Comparison of ENCODE assay signal across 19 mouse cellular contexts in genomic region chr1:89058011-89058410, GRCm38 (mm10). TPM values are rescaled to one million over a fixed set of nuclear protein-coding genes. Genes with fewer than 3 reads are reported as not detected.
A peak's percentile ranks its signal among the peaks of the same experiment; 100 is the strongest.
DNase-seq lines count a peak whose midpoint lies in the region; ATAC-seq and TF ChIP-seq lines count a peak whose summit lies in the region.
"Had no signal": no experiment of that assay in that cellular context is flagged by ENCODE, and none has a peak within 500 bp of the region (broad histone marks: within the 10 kb centered on the region; RNA-seq: fewer than 3 reads in every experiment).

No protein-coding gene starts in this region.

- no peak overlapping the region for H3K27ac ChIP-seq in heart, postnatal 0 days (ENCODE audit: low read depth)
- no peak overlapping the region for H3K27ac ChIP-seq in liver, adult 2 months (replicated peaks; ENCODE audit: insufficient read depth, low read depth, low read length)
- H3K27ac ChIP-seq: forebrain, embryonic 10.5 days; heart, embryonic 15.5 days; hindbrain, embryonic 10.5 days; limb, embryonic 15.5 days; stomach, embryonic 15.5 days had no signal

- TF ChIP-seq CTCF in heart, postnatal 0 days (IDR thresholded peaks at IDR 0.05; ENCODE audit: low read depth), result peak; percentile 17; the same call in 1 of the 2 replicates
- TF ChIP-seq CTCF in liver, adult 2 months (IDR thresholded peaks at IDR 0.05; ENCODE audit: low read depth, low read length), result peak; percentile 29; the same call in 1 of the 2 replicates
- peak; percentile 67 for TF ChIP-seq CTCF in E14TG2a.4 (conservative IDR thresholded peaks at IDR 0.05; ENCODE audit: low read length)

- TF ChIP-seq POLR2A in liver, adult 2 months (IDR thresholded peaks at IDR 0.05; ENCODE audit: extremely low read depth, insufficient read depth, low read length), result no peak

- H3K27me3 ChIP-seq in heart, postnatal 0 days (ENCODE audit: control insufficient read depth, insufficient read depth, low read length), result no peaks in the 10 kb centered on the region
- H3K27me3 ChIP-seq in liver, adult 2 months (ENCODE audit: control insufficient read depth, insufficient read depth, low read length), result no peaks in the 10 kb centered on the region
- H3K27me3 ChIP-seq in E14TG2a.4 (ENCODE audit: insufficient read depth, low read length), result no peaks in the 10 kb centered on the region
- H3K27me3 ChIP-seq: heart, embryonic 15.5 days; limb, embryonic 15.5 days; stomach, embryonic 15.5 days had no signal

- intact Hi-C loops in heart, postnatal 10 days (cut with DNase I), result no loop called here

- H3K4me2 ChIP-seq in heart, postnatal 0 days (ENCODE audit: low read depth, low read length), result no peak overlapping the region
- H3K4me2 ChIP-seq: heart, embryonic 15.5 days; limb, embryonic 15.5 days; stomach, embryonic 15.5 days had no signal

- no peaks in the 10 kb centered on the region for H3K79me2 ChIP-seq in liver, adult 2 months (ENCODE audit: control insufficient read depth, insufficient read depth, low read length)

- no peak for DNase-seq in heart, postnatal 0 days (ENCODE audit: low spot score)
- DNase-seq in heart, postnatal 10 days, result no peak
- no peak for DNase-seq in liver, adult 2 months (ENCODE audit: extremely low read depth, low read depth, low spot score)
- no peak for DNase-seq in liver
- peak; percentile 72 for DNase-seq in R1 (ENCODE audit: low read depth, low spot score)
- no peak for DNase-seq in adrenal gland, postnatal 10 days
- DNase-seq: B cell, adult 2 months; cerebellum, adult 2 months; cerebellum, postnatal 36 days; gastrocnemius, postnatal 10 days; midbrain, embryonic 14.5 days; thymus, adult 2 months had no signal

- TF ChIP-seq EP300 in heart, postnatal 0 days (IDR thresholded peaks at IDR 0.05; ENCODE audit: low read depth), result no peak

- H3K9me3 ChIP-seq in heart, postnatal 0 days (replicated peaks; ENCODE audit: control insufficient read depth, low read length), result peaks cover 5% of the 10 kb centered on the region; the same call in 1 of the 2 replicates
- peaks cover 22% of the 10 kb centered on the region for H3K9me3 ChIP-seq in E14TG2a.4 (ENCODE audit: low read length)
- H3K9me3 ChIP-seq: limb, embryonic 15.5 days had no signal

- WGBS in heart, postnatal 0 days, result 92% methylated on average over 1 of the region's 1 CpGs
- 100% methylated on average over 1 of the region's 1 CpGs for WGBS in liver, adult 2 months

- no peak for ATAC-seq in heart, postnatal 0 days (ENCODE audit: insufficient read depth, low read depth)

- H3K9ac ChIP-seq in heart, postnatal 0 days (replicated peaks; ENCODE audit: low read depth, low read length), result no peak overlapping the region
- H3K9ac ChIP-seq in liver, adult 2 months (ENCODE audit: low read depth, low read length), result no peak overlapping the region
- H3K9ac ChIP-seq: heart, embryonic 15.5 days; limb, embryonic 15.5 days; stomach, embryonic 15.5 days had no signal

- H3K4me1 ChIP-seq in heart, postnatal 0 days (ENCODE audit: control insufficient read depth, insufficient read depth), result no peaks in the 10 kb centered on the region
- no peaks in the 10 kb centered on the region for H3K4me1 ChIP-seq in liver, adult 2 months (ENCODE audit: control insufficient read depth, insufficient read depth, low read length)
- peaks cover 7% of the 10 kb centered on the region for H3K4me1 ChIP-seq in E14TG2a.4 (replicated peaks; ENCODE audit: low read depth, low read length)
- H3K4me1 ChIP-seq: forebrain, embryonic 10.5 days; hindbrain, embryonic 10.5 days; limb, embryonic 15.5 days had no signal

- H3K36me3 ChIP-seq in heart, postnatal 0 days (replicated peaks; ENCODE audit: control insufficient read depth, insufficient read depth, low read length), result no peaks in the 10 kb centered on the region
- no peaks in the 10 kb centered on the region for H3K36me3 ChIP-seq in liver, adult 2 months (ENCODE audit: control insufficient read depth, insufficient read depth, low read length)
- no peaks in the 10 kb centered on the region for H3K36me3 ChIP-seq in E14TG2a.4 (ENCODE audit: insufficient read depth, low read length)
- H3K36me3 ChIP-seq: forebrain, embryonic 10.5 days; heart, embryonic 15.5 days; hindbrain, embryonic 10.5 days; limb, embryonic 15.5 days; stomach, embryonic 15.5 days had no signal

- H3K4me3 ChIP-seq in heart, postnatal 0 days (ENCODE audit: low read depth, low read length), result no peak overlapping the region
- H3K4me3 ChIP-seq in liver, adult 2 months (ENCODE audit: insufficient read depth, low read depth, low read length), result no peak overlapping the region
- no peak overlapping the region for H3K4me3 ChIP-seq in E14TG2a.4 (replicated peaks; ENCODE audit: low read length)
- H3K4me3 ChIP-seq: forebrain, embryonic 10.5 days; heart, embryonic 15.5 days; hindbrain, embryonic 10.5 days; limb, embryonic 15.5 days; stomach, embryonic 15.5 days had no signal

RNA-seq across cellular contexts. Expression of gene Sh3bp4, which starts 12.2 kb away (rescaled TPM):
- 50.6 and 74.8 TPM in 2 replicates for total RNA-seq in heart, postnatal 0 days (2014; rRNA removed; ENCODE audit: low replicate concordance)
- polyA plus RNA-seq in heart, postnatal 0 days (2015; fragmentation: Nextera tagmentation; extraction: Ambion mirVana), result 11.0 and 15.1 TPM in 2 replicates
- 10 to 100 TPM; 26.2 to 28.6 TPM for total RNA-seq in heart, postnatal 10 days (2021)
- total RNA-seq in liver, adult 2 months (2014; rRNA removed), result 0.46 and 0.67 TPM in 2 replicates
- 0.34 and 0.45 TPM in 2 replicates for polyA plus RNA-seq in liver, adult 2 months (2012; rRNA removed)
- total RNA-seq in adrenal gland, postnatal 10 days (2021), result 10 to 100 TPM; 13.4 to 17.6 TPM
- total RNA-seq: neutrophil, adult 5-6 weeks had no signal

Comparison
In these comparisons a context has a peak if more than half of its experiments do, and no peak if none do; other contexts are left out.
1. CTCF ChIP-seq: peak in every context shown above with its lines; median percentile 67 in E14TG2a.4; 29 in liver, adult 2 months; 17 in heart, postnatal 0 days.